Mouse (Mus musculus): ENCODE measurements around the gene Wwc1. TPM values are rescaled to one million over a fixed set of nuclear protein-coding genes. Genes with fewer than 3 reads are reported as not detected.

Gene Wwc1
- polyA plus RNA-seq, 1 experiment from 2014 or later = 0.09 TPM

DNA sequence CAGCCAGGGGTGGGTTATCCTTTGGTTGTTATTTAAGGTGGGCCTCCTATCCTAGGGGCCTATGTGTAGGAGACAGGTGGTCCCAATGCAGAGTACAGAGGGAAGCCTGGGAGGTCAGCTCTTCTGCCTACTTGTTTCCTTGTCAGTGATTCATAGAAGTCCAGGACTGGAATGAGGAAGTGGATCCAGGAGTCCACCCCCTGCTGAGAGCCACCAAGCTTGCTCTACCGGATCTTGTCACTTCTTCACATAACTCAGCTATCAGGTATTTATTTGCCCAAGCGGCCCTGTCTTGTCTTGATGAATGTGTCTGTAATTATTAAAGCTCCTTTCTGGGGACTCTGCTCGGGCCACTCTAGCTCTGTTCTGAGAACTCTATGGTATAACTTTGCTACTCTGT, 24.8 kb downstream of the Wwc1 start:
- no peak overlapping the region for H3K4me3 ChIP-seq (ENCODE audit: inconsistent target)
- no peaks in the 10 kb centered on the region for H3K79me2 ChIP-seq (ENCODE audit: inconsistent target)
- no peaks in the 10 kb centered on the region for H3K36me3 ChIP-seq (ENCODE audit: inconsistent target)
- H3K27ac ChIP-seq = no peak overlapping the region
- WGBS (ENCODE audit: missing documents) = 59% methylated on average over 3 of the region's 3 CpGs

DNA sequence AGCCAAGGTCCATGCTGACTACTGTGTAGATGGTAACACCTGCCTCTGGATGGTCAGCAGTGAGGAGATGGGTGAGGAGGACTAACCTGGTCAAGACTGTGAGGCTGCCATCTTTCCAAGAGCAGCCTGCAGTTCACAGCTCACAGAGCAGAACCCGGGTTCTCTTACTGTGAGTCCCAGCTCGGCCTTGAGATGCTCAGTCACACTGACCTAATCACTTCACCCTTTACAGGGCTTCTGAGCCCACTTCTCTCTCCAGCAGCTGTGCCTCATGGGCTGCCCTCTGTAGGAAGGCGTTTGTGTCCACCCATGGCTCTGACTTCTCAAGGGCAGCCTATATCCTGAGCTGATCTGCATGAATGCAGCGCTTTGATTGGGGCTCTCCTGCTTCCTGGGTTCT, 27.1 kb downstream of the Wwc1 start:
- H3K79me2 ChIP-seq (ENCODE audit: inconsistent target) = no peaks in the 10 kb centered on the region
- WGBS (ENCODE audit: missing documents) = 82% methylated on average over 4 of the region's 4 CpGs
- no peaks in the 10 kb centered on the region for H3K36me3 ChIP-seq (ENCODE audit: inconsistent target)
- H3K27ac ChIP-seq = no peak overlapping the region
- no peak overlapping the region for H3K4me3 ChIP-seq (ENCODE audit: inconsistent target)

DNA sequence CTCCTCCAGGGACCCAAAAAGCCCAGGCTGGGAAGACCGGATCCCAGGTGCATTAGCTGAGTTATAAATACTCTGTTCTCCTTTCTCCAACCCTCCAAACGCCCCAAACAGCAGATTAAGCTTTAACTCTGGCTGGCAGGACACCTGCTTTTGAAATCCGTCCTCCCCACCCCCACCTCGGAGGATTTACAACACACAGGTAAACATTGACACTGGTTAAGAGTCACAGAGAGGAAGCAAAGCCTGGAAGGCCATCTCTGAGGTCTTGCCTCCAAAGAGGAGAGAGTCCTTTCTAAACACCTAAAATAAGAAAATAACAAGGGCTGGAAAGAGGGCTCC, 28.6 kb downstream of the Wwc1 start:
- WGBS (ENCODE audit: missing documents) = 66% methylated on average over 4 of the region's 4 CpGs
- H3K27ac ChIP-seq = no peak overlapping the region
- no peak overlapping the region for H3K4me3 ChIP-seq (ENCODE audit: inconsistent target)
- no peaks in the 10 kb centered on the region for H3K36me3 ChIP-seq (ENCODE audit: inconsistent target)
- H3K79me2 ChIP-seq (ENCODE audit: inconsistent target) = no peaks in the 10 kb centered on the region

DNA sequence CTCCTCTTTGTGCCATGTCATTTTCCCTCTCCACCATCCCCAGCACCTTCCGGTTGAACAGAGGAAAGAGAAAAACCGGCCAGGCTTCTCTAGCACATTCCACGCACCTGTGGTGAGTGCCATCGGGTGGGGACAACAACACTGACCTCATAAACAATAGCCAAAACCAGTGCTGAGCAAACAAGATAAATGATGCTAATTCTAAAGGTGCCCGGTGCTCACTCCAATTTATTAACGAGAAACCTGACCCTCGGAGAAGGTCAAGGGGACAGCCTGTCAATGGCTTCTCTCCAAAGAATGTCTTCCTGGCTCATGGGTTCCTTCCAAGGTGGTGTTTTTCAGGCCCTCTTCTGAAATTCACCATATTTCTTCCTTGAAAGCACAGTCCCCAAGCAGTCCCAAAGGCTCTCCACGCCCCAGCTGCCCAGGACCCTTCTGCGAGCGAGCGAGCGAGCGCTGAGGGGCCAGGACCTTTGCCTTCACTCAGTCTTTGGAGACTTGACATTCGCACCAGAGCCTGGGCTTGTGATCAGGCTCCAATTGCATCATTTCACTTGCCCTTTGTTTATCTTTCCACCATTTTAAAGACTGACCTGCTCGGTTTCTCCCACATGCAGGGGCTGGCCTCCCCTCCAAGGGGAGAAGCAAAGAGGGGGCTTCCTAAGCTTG, 29.1 kb downstream of the Wwc1 start:
- no peaks in the 10 kb centered on the region for H3K79me2 ChIP-seq (ENCODE audit: inconsistent target)
- H3K27ac ChIP-seq = no peak overlapping the region
- H3K4me3 ChIP-seq (ENCODE audit: inconsistent target) = no peak overlapping the region
- H3K36me3 ChIP-seq (ENCODE audit: inconsistent target) = no peaks in the 10 kb centered on the region
- WGBS (ENCODE audit: missing documents) = 88% methylated on average over 15 of the region's 15 CpGs

DNA sequence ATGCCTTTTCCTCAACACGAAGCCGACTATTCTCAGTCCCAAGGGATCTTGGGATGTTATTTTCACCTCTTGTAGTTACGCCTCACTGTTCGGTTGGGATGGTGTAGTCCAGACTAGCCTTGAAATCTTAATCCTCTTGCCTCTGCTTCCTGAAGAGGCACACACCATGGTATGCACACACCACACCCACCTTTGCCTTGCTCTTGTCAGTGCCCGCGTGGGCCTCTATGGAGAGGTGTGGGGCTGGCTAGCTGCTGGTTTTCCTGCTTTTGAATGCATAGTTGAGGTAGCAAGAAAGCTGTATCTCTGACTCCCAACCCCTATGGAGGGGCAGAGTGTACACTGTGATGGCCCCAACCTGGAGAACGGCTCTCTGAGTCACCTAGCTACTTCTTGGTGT, 29.9 kb downstream of the Wwc1 start:
- no peak overlapping the region for H3K27ac ChIP-seq
- no peaks in the 10 kb centered on the region for H3K79me2 ChIP-seq (ENCODE audit: inconsistent target)
- H3K36me3 ChIP-seq (ENCODE audit: inconsistent target) = no peaks in the 10 kb centered on the region
- no peak overlapping the region for H3K4me3 ChIP-seq (ENCODE audit: inconsistent target)
- WGBS (ENCODE audit: missing documents) = 95% methylated on average over 7 of the region's 7 CpGs

DNA sequence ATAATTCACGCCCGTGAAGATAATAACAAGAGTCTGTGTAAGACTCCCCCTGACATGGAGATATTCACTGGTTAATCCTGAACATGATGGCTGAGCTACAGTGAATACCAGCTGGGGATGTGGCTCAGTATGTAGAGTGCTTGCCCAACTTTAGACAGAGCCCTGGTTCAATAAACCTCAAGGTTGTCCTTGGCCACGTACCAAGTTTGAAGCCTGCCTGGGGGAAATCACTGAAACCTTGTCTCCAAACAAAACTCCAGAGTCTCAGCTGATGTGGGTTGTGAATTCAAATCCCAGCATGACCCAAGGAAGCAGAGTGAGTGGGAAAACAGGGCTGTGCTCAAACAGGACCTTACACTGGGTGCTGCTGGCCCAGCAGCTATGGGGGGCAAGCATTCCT, 30.3 kb downstream of the Wwc1 start:
- WGBS (ENCODE audit: missing documents) = 90% methylated on average over 3 of the region's 3 CpGs
- no peaks in the 10 kb centered on the region for H3K36me3 ChIP-seq (ENCODE audit: inconsistent target)
- no peak overlapping the region for H3K27ac ChIP-seq

DNA sequence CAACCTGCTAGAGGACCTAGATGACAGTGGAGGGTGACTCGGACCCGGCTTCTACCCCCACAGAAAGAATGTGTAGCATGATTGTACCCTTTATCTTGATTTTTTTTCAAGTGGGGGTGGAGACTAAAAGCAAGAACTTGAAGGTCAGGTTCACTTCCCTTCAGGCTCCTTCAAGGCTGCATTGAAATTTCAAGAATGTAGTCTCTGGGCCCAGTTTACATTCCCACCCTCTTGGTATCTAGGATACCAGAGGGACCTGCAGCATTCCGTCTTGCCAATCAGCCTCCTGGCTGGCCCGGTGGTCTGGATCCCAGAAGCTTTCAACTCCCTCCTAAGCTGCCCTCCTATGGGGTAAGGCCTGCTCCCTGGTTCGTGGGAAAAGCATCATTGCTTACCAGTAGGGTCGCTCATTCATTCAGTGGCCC, 31.9 kb downstream of the Wwc1 start:
- Histone ChIP-seq H3K36me3 (ENCODE audit: inconsistent target) (no peaks in the 10 kb centered on the region), H3K4me3 (ENCODE audit: inconsistent target) (no peak overlapping the region), H3K27ac (no peak overlapping the region), H3K79me2 (ENCODE audit: inconsistent target) (no peaks in the 10 kb centered on the region)
- WGBS (ENCODE audit: missing documents) = 78% methylated on average over 6 of the region's 6 CpGs

More for the DNA sequence above, 30.3 kb downstream of the Wwc1 start:
- Histone ChIP-seq H3K4me3 (ENCODE audit: inconsistent target) (no peak overlapping the region), H3K79me2 (ENCODE audit: inconsistent target) (no peaks in the 10 kb centered on the region)

DNA sequence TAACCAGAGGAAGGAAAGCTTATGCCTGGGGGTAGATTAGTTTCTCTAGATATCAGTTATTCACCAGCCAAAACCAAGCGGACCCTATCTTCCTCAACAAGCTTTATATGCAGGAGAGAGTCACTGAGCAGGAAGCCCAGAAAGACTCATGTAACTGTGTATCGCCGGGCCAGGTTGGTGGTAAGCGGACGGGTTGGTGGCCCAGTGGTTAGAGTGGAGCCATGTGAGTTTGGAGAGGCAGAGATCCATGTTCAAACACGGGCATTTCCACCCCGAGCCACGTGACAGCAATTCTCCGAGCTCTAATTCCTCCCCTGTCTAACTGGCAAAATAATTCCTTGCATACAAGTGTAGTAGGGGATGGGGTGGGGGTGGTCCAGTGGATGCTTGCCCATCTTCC, 32.4 kb downstream of the Wwc1 start:
- Histone ChIP-seq H3K36me3 (ENCODE audit: inconsistent target) (no peaks in the 10 kb centered on the region), H3K79me2 (ENCODE audit: inconsistent target) (no peaks in the 10 kb centered on the region), H3K27ac (no peak overlapping the region), H3K4me3 (ENCODE audit: inconsistent target) (no peak overlapping the region)
- 52% methylated on average over 8 of the region's 9 CpGs for WGBS (ENCODE audit: missing documents)

DNA sequence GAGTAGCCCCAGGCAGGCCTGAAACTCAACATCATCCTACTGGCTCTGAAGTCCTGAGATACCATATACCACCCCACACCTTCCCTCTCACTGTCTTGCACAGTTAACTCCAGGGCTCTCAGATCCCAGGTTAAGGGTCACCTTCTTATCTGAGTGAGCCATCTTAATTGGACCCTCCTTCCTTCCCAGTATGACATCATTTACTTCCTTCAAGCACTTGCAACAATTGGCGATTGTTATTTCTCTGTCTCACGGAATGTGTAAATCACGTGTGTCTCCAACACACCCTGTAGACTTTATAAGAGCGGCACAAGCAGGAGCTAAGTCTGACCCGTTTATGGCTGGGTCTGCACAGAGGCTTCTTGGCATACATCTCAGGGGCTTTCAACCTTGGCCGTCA, 35.1 kb downstream of the Wwc1 start:
- Histone ChIP-seq H3K4me3 (ENCODE audit: inconsistent target) (no peak overlapping the region), H3K79me2 (ENCODE audit: inconsistent target) (no peaks in the 10 kb centered on the region), H3K27ac (no peak overlapping the region), H3K36me3 (ENCODE audit: inconsistent target) (no peaks in the 10 kb centered on the region)
- 66% methylated on average over 6 of the region's 6 CpGs for WGBS (ENCODE audit: missing documents)

DNA sequence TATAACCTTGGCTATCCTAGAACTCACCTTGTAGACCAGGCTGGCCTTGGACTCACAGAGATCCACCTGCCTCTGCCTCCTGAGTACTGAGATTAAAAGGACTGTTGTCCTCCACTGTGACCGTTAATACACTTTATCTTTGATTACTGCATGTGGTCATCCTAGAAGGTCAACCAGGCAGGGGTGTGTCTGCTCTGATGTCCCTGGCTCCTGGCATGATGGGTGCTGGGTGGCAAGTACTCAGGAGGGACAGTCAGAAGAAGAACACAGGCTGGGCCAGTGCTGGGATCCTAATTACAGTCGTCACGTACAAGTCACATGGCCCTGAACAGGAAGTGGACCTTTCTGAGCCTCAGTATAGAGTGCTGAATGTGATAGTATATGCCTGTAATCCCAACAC, 38.7 kb downstream of the Wwc1 start:
- Histone ChIP-seq H3K4me3 (ENCODE audit: inconsistent target) (no peak overlapping the region), H3K36me3 (ENCODE audit: inconsistent target) (no peaks in the 10 kb centered on the region), H3K27ac (no peak overlapping the region), H3K79me2 (ENCODE audit: inconsistent target) (no peaks in the 10 kb centered on the region)
- 79% methylated on average over 3 of the region's 3 CpGs for WGBS (ENCODE audit: missing documents)

DNA sequence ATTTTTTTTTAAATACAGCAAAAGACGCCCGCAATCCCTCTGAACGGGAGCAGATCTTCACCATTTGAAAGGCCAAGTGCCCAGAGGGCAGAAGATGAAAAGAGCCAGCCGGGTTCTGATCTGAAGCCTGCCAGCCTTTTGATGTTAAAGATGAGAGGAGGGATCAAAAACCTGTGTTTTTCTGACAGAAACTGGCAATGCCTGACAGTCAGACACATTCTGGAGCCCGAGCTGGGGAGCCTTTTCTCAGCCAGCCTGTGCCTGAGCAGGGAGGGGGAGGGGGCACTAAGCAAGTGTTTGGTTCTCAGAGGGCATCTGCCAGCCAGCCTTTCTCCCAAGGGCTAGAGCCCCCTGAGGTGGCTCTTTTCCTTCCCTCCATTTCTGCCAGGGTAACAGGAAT, 39.3 kb downstream of the Wwc1 start:
- 68% methylated on average over 5 of the region's 5 CpGs for WGBS (ENCODE audit: missing documents)
- Histone ChIP-seq H3K79me2 (ENCODE audit: inconsistent target) (no peaks in the 10 kb centered on the region), H3K36me3 (ENCODE audit: inconsistent target) (no peaks in the 10 kb centered on the region), H3K27ac (no peak overlapping the region), H3K4me3 (ENCODE audit: inconsistent target) (no peak overlapping the region)

DNA sequence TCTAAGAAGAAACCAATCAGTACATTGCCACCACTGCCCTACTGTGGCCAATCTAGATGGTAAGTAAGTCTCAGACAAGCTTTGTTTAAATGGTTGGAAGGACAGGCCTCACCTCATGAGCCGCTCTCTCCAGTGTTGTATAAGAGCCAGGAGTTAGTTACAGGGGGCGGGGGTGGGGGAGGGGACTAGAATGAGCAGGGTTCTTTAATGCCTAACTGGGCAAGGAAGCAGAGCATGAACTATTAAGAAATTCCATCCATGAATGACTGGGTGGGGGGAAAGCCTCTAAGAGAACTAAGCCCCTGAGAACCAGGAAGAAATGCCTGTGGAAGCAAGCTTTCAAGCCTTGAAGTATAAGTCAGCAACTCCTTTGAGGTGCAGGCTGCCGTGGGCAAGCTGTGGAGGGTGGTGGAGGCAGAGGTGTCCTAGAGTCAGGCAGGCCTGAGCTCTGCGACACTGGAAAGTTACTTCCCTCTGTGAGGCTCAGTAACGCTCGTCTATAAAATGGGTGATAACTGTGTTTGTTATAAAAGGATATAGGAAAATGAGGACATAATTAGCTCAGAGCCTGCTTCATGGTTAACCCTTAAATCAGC, 41.4 kb downstream of the Wwc1 start:
- no peak overlapping the region for H3K4me3 ChIP-seq (ENCODE audit: inconsistent target)
- no peak overlapping the region for H3K27ac ChIP-seq
- no peaks in the 10 kb centered on the region for H3K79me2 ChIP-seq (ENCODE audit: inconsistent target)
- WGBS (ENCODE audit: missing documents) = 70% methylated on average over 5 of the region's 6 CpGs
- no peaks in the 10 kb centered on the region for H3K36me3 ChIP-seq (ENCODE audit: inconsistent target)

DNA sequence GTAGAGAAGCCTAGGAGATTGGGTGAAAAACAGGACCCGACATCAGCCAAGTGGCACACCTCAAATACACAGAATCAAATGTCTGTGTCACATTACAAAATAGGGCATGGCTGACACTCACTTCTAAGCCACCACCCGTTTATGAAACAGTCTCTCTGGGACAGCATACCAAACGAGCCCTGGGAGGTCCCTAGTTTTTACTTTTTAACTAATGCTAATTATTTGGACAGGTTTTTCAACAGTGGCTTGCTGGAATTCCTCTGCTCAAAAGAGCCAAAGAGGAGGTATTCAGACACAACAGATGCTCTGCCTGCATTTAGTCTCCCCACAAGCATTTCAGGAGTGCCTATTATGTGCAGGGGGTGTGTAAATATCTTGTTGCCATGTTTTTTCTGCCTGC, 44.7 kb downstream of the Wwc1 start:
- no peak overlapping the region for H3K4me3 ChIP-seq (ENCODE audit: inconsistent target)
- 84% methylated on average over 3 of the region's 3 CpGs for WGBS (ENCODE audit: missing documents)

DNA sequence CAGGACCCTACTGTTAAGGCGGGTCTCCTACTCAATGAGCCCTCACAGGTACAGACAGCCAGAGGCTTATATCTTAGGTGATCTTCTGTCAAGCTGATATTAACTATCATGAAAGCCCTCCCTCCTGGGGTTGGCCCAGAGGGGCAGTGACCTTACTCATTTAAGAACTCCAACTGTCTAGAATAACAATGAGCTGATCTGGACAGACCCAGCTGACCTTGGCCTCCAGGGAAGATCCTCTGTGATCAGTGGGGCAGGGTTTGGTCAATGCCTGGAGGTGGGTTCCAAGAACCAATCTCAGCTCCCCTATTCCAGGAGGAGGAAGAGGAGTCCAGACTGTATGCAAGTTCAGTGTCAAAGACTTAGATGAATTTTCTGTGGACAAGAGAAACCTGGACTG, 45.2 kb downstream of the Wwc1 start:
- Histone ChIP-seq H3K36me3 (ENCODE audit: inconsistent target) (no peaks in the 10 kb centered on the region), H3K79me2 (ENCODE audit: inconsistent target) (no peaks in the 10 kb centered on the region), H3K4me3 (ENCODE audit: inconsistent target) (no peak overlapping the region), H3K27ac (no peak overlapping the region)
- WGBS (ENCODE audit: missing documents) = 92% methylated on average over 1 of the region's 1 CpGs

More for the DNA sequence above, 44.7 kb downstream of the Wwc1 start:
- Histone ChIP-seq H3K36me3 (ENCODE audit: inconsistent target) (no peaks in the 10 kb centered on the region), H3K27ac (no peak overlapping the region), H3K79me2 (ENCODE audit: inconsistent target) (no peaks in the 10 kb centered on the region)

DNA sequence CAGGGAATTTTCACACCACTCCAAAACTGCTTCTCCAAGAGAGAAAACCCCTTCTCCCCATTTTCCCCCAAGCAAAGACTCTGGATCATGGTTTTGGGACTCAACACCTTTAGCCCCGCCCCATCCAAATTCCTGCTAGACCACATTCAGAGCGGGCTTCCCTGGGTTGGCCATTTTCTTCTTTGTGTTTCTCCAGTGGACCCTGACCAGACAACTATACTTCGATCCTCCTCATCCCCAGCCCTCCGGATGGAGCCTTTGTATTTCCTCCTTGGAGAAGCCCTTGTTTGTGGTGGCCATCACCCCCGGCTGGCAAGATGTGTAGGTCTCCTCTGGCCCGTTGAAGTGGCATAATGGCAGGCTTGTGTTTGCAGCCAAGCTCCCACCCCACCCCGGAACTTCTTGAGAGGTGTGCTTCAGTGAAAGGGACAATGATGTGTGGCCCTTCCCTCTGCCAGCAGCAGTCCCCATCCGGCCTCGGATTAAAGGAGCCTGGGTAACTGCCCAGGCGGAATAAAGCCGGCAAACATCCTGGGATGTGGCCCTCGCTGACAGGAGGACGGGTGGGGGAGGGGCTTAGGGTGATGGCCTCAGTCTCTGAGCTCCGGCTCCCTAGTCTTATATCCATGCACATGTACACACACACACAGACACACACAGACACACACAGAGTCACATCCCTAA, 46.8 kb downstream of the Wwc1 start:
- WGBS (ENCODE audit: missing documents) = 53% methylated on average over 12 of the region's 14 CpGs
- Histone ChIP-seq H3K4me3 (ENCODE audit: inconsistent target) (no peak overlapping the region), H3K36me3 (ENCODE audit: inconsistent target) (no peaks in the 10 kb centered on the region), H3K27ac (no peak overlapping the region), H3K79me2 (ENCODE audit: inconsistent target) (no peaks in the 10 kb centered on the region)
